Mouse (Mus musculus) liver, adult 2 months (tissue): ENCODE results near the gene Dlk2.

Experiments used
- CTCF ChIP-seq: fragments of 200-500 bp; IDR thresholded peaks from 2 replicates; pipeline ENCODE4 v1.5.1; 2011; ENCODE audit warnings: low read depth, low read length, control low read depth
- POLR2A ChIP-seq: fragments of 200-500 bp; IDR thresholded peaks from 2 replicates; pipeline ENCODE4 v1.6.1; 2011; ENCODE audit warnings: low read length, control low read depth; ENCODE audit not compliant: insufficient read depth; ENCODE audit errors: extremely low read depth

- TF ChIP-seq CTCF, result no peak
- TF ChIP-seq POLR2A, result no peak
Observed at GRCm38 (mm10) chr17:46275506-46275905, 21.7 kb upstream of the Dlk2 start.
